Mouse (Mus musculus): ENCODE results near the gene Gm30083.
A peak's percentile ranks its signal among the peaks of the same experiment; 100 is the strongest.

Gene Gm30083

DNA sequence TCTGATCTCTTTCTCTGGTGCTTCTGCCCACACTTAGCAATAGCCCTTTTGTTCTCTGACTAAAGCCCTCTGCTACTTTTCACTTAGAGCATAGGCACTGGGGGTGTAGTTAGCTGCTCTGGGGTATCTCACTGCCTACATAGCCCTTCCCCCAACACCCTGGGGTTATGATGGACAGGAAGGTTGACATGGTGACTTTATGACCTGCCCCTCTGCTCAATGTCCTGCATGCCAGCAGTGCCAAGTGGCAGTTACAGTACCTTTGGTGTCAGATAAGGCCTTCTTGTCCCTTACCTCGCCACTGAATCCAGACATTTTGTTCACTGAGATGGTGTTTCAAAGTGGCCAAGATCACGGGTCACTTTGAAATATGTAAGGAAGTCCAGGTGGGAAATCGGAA is at the start of gene Gm30083:
TSS of gene Gm30083 (minus strand) at position 120 of the 400 bp plus-strand sequence.
- no peak for DNase-seq (ENCODE audit: low spot score)

- no peak for DNase-seq (ENCODE audit: low spot score)
Measured at GRCm38 (mm10) chr14:34052516-34052915, 37.5 kb upstream of the Gm30083 start, which contains the start of gene Antxrl. Antxrl (plus strand) TSS chr14:34052707.

DNA sequence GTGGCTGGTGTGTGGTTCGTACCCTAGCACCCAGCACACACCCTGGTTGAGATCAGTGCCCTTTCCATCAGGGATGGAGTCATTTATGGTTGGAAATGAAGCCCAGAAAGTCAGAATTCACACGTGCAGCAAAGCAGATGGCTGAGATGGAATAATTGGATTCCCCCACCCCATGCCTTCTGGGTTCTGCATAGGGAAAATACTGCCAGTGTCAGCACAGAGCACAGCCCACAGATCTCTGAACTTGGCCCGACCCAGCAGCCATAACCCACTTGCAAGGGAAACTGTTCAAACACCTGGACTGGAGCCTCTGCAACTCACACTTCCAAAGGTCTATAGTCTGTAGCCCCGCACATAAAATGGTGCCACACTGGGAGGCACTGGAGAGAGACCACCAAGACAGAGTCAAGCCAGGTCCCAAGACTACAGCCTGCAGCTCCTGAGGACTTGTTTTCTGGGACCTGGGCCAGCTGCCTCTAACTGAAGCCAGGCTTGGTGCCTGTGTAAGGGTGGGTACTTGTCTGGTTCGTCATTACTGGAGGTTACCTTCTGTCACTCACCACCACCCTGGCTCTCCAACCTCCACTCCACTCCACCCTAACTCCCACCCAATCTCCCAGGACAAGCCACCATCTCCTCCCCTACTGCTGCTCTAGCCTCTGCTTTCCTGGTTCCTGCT is 35.3 kb upstream of the Gm30083 start:
- no peak for DNase-seq (ENCODE audit: low spot score)

DNA sequence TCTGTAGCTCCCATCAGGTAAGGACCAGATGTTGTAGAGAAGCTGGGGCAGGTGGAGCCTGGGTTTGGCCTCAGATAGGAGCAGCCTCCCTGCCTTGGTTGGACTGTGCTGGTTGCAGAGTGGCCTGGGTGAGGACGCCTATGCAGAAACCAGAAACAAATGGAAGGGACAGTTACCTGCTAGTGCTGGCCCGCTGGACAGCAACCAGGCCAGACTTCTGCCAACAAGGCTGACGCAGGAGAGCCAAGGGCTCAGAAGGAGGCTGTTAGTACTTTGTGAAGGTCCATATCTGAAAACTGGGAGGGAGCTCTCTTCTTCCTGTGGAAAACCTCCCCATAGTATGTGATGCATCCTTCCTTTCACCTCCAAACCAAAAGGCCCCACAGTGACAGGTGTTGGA is 28.4 kb upstream of the Gm30083 start:
- DNase-seq (ENCODE audit: low spot score), result no peak

DNA sequence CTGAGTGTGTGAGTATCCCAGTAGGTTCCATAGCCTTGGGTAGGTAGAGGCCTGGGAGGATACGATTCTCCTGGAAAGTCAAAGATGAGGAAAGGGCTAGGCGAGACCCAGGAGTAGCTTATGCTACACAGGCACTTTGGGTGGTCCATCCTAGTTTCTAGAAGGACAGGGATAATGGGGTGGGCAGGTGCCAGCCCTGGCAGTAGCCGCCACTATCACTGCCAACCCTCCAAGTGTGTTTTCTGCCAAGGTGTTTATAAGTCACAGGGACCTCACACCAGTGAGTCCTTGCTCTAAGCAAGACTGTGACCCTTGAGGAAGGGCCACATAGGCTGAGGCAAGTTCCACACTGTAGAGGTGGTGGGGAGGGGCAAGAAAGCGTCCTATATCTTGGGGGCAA is 26.3 kb upstream of the Gm30083 start:
- DNase-seq (ENCODE audit: low spot score), result no peak

GRCm38 (mm10) chr14:34033841-34034610 is 19.0 kb upstream of the Gm30083 start:
- DNase-seq (ENCODE audit: low spot score), result no peak

DNA sequence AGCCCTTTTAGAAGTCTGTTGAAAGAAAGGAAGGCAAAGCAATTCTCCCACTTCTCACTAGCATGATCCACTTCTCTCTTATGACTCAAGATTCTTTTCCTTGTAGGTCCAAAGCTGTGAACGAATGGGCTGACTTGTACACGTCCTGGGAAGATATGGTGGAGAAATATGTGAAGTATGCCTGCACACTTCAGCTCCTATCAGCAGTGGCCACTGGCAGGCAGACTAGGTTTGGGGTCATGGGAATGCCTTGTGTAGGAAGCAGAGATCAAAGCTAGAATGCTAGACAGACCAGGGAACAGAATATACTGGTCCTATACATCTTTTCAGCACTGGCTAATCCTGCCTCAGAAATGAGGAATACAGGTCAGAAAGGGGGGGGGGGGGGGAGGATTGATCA is 11.7 kb upstream of the Gm30083 start:
- DNase-seq (ENCODE audit: low spot score), result no peak

DNA sequence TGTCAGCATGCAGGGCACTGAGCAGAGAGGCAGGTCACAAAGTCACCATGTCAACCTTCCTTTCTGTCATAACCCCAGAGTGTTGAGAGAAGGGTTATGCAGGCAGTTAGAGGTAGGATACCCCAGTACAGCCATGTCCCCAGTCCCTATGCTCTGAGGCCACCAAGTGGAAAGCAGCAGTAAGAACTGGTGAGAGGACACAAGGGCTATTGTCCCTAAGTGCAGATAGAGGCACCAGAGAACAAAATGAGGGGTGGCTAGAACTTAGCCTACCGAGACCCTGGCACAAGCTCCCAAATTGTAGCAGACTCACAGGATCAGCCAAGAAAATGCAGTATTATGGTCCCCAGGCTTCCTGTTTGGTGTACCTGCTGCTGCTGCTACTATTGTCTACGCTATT is 2.0 kb upstream of the Gm30083 start:
- no peak for DNase-seq (ENCODE audit: low spot score)

GRCm38 (mm10) chr14:34016381-34016780 is 1.4 kb upstream of the Gm30083 start, which contains the start of gene Gm5460:
Gm5460 (plus strand) TSS chr14:34016758.
- no peak for DNase-seq (ENCODE audit: low spot score)

- no peak for DNase-seq (ENCODE audit: low spot score)
Measured at GRCm38 (mm10) chr14:34002358-34002757, 12.6 kb downstream of the Gm30083 start.

DNA sequence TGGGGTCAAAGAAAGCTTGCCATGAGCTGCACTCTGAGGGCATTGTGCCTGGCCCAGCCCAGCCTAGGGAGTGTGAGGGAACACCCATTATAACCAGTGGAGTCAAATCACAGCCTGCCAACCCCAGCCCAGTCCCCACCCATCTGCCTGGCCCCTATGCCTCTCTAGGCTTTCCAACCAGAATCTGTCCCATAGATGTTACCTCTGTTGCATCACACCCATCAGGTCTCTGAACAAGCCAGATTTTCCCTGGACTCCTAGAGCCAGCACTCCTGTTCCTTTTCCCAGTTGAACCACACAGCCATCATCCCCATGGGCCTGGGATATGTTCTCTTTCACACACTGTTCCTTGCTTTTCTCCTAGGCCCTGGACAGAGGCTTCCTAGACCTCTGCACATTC is 13.5 kb downstream of the Gm30083 start:
- DNase-seq (ENCODE audit: low spot score), result no peak

DNA sequence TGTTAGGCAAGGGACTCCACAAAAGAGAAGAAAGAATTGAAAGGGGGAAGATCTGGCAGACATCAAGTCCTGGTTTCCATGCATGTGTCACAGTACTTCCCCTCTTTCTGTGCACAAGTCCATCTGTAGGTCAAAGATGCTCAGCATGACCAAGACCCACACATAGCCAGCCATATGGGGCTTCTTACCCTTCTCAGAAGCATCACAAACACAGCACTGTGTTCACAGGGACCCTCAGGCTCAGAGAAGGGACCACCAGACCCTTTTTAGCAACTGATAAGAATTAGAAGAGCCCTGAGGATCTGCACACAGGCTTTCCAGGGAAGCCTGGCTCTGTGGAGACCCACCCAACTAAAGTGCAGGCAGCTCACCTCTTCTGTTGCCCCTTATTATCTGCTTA is 14.9 kb downstream of the Gm30083 start:
- no peak for DNase-seq (ENCODE audit: low spot score)

DNA sequence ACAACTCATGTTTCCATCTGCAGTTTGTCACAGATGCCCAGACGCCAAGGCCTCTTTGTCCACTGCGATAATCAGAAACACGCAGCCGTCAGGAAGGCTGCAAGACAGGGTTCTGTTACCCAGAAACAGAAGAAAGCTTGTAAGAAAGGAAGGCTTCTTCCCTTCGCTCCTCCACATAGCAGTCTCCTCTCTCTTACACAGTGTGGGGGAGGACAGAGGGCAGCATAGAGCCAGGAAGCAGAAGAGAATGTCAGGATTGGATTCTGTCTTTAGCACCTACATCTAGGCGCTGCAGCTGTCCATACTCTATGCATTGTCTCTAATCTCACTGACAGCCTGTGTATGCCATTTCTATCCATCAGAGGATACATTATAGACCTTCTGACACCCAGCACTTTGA is 17.6 kb downstream of the Gm30083 start:
- DNase-seq (ENCODE audit: low spot score), result no peak

DNA sequence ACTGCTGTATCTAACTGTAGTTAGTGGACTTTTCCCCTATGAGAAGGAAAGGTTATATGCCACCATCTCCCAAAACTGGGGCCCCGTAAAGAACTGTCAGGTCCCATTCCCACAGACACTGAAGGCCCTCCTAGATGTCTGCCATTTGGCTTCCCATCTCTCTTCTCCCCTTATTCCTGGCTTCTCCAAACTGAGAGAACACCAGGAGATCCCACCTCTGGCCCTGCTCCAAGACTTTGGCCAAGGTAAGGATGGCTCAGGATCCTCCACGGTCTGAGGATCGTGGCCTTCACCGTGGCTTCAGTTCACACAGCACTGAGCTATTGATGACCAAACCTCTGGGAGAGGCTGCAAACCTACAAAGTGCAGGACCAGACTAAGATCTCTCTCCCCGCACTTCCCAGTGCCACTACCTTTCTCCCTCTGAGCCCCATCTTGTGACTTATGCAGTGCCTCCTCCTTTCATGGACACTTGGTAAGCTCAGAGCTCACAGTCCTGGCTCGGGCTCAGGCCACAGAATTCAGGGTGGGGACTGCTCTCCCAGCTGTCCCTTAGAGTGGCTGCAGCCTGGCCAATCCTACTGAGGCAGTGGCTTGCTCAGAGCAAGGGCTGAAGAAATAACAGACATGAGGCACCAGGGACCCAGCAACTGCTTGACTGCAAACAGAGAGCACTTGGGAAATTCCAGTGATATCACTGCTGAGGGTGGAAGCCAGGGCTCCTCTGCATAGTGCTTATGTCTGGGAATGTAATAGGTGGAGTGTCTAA is 21.3 kb downstream of the Gm30083 start:
- no peak for DNase-seq (ENCODE audit: low spot score)

DNA sequence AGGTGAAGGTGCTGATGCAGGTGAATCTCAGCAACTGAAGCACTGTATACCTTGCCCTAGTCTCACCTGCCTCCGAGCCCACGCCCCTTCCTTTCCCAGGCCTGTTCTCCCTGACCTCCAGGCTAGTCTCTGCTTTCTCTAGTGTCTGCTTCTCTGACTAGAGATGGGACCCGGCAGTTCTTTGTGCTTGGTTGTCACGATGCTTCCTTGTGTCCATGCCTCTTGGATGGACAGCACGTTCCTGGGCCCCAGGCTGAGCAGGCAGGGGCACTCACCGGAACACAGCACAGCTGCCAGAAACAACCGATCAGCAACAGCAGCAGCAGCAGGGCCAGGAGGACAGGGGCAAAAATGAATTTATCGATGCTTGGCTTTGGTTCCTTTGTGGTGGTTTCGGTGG is 21.9 kb downstream of the Gm30083 start:
- DNase-seq (ENCODE audit: low spot score), result no peak

- no peak for DNase-seq (ENCODE audit: low spot score)
Measured at GRCm38 (mm10) chr14:33991971-33992370, 23.0 kb downstream of the Gm30083 start.

GRCm38 (mm10) chr14:33989201-33989600 is 25.8 kb downstream of the Gm30083 start:
- DNase-seq (ENCODE audit: low spot score), result no peak

DNA sequence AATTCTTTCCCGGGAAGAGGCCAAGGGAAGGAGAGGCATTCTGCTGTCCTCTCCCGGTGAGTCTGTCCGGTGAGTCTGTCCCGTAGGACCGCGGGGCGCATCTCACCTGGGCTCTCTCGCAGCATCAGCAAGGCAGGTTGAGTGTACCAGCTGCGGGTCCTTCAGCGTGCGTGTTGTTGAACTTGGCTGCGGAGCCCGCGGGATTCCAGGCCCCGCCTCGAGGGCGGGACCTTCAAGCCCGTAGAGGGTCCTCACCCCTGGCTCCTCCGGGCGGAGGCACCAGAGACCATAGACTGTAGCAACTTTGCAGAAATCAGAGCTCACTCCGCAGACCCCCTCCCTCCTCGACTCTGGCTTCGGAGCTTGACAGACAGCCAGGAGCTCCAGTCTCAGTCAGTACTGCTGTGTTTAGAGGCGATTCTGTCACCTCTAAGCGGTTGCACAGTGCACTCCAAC is 36.4 kb downstream of the Gm30083 start, which contains the start of gene Zfp488:
TSS of gene Zfp488 (minus strand) at position 161 of the 456 bp plus-strand sequence.
- no peak for DNase-seq (ENCODE audit: low spot score)

DNA sequence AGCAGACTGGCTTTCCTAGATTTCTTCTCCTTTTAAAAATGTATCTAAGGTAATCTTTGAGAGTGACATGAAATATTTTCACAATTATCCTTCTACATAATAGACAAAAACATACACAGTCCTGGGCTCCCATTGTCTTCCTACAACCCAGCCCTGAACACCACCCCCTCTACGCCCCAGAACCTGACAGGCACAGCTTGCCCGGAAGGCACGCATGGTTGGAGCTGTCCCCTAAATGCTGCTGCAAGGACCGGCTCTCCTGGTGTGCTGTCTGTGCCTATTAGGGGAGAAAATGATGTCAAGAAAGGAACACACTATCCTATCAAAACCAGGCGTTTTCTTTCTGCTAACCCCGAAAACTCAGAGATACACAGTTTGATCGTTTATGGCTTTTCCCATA is 37.2 kb downstream of the Gm30083 start:
- no peak for DNase-seq (ENCODE audit: low spot score)

- DNase-seq (ENCODE audit: low spot score), result no peak
Measured at GRCm38 (mm10) chr14:33974752-33975151, 40.2 kb downstream of the Gm30083 start.

DNA sequence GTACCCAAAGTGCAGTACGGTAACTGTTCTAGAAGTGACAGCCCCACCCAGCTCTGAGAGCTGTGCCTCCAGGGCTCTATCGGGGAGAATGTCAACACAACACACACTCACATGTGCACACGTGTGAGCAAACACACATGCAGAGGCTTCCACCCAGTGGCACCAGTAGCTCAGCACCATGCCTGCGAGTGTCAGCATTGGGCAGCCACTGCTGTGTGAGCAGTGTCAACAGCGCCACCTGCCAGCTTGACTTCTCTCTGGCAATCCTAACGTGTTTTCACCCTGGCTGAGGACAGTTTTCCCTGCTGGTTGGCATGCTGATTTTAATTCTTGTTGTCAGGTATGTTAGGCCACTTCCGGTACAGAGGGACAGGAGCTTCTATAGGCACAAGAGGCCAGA is 42.3 kb downstream of the Gm30083 start:
- DNase-seq (ENCODE audit: low spot score), result no peak

GRCm38 (mm10) chr14:33965675-33966074 is 49.3 kb downstream of the Gm30083 start:
- no peak for DNase-seq (ENCODE audit: low spot score)

DNA sequence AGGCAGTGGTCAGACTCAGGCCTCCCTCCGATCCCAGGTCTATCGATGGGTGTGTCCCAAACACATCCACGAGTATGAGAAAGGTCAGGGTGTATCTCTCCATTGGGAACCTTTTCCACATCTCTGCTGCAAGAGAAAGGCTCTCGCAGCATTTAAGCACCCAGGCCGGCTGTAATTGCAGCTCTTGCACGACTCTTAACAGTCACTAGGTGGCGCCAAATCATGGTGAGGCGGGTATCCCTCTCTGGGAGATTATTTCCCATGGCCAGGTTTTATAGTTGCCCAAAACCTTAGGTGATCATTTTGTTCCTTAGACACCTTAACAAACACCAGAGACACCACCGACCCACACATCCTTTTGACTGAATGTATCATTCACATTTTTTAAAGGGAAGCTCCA is 55.6 kb downstream of the Gm30083 start:
- peak; percentile 31 for DNase-seq (ENCODE audit: low spot score)
